Mouse (Mus musculus): ENCODE data around the gene Urb1.

Gene Urb1

GRCm38 (mm10) chr16:90822284-90822935, 12.2 kb upstream of the Urb1 start:
- DNase-seq: no peak

GRCm38 (mm10) chr16:90821046-90821697, 11.0 kb upstream of the Urb1 start:
- no peak for DNase-seq

- DNase-seq: no peak
Measured at GRCm38 (mm10) chr16:90820326-90820725, 10.1 kb upstream of the Urb1 start.

GRCm38 (mm10) chr16:90812086-90812485, 1.9 kb upstream of the Urb1 start:
- no peak for DNase-seq

- DNase-seq: no peak
Measured at GRCm38 (mm10) chr16:90810716-90811256, 573 bp upstream of the Urb1 start.

GRCm38 (mm10) chr16:90804466-90804865, 5.7 kb downstream of the Urb1 start:
- no peak for DNase-seq

GRCm38 (mm10) chr16:90801928-90802327, 8.3 kb downstream of the Urb1 start:
- no peak for DNase-seq

- DNase-seq: no peak
Measured at GRCm38 (mm10) chr16:90801251-90801650, 9.0 kb downstream of the Urb1 start.

GRCm38 (mm10) chr16:90799840-90800239, 10.4 kb downstream of the Urb1 start:
- DNase-seq: no peak

- no peak for DNase-seq
Measured at GRCm38 (mm10) chr16:90798848-90799247, 11.4 kb downstream of the Urb1 start.

GRCm38 (mm10) chr16:90798446-90798845, 11.8 kb downstream of the Urb1 start:
- DNase-seq: no peak

- DNase-seq: no peak
Measured at GRCm38 (mm10) chr16:90794708-90795107, 15.5 kb downstream of the Urb1 start.

- no peak for DNase-seq
Measured at GRCm38 (mm10) chr16:90792500-90792899, 17.7 kb downstream of the Urb1 start.

GRCm38 (mm10) chr16:90792066-90792465, 18.1 kb downstream of the Urb1 start:
- no peak for DNase-seq

- DNase-seq: no peak
Measured at GRCm38 (mm10) chr16:90790946-90791345, 19.3 kb downstream of the Urb1 start.

- no peak for DNase-seq
Measured at GRCm38 (mm10) chr16:90788580-90788979, 21.6 kb downstream of the Urb1 start.

GRCm38 (mm10) chr16:90785257-90785656, 25.0 kb downstream of the Urb1 start:
- DNase-seq: no peak

- no peak for DNase-seq
Measured at GRCm38 (mm10) chr16:90783302-90783701, 26.9 kb downstream of the Urb1 start.

GRCm38 (mm10) chr16:90779783-90780182, 30.4 kb downstream of the Urb1 start:
- no peak for DNase-seq

GRCm38 (mm10) chr16:90775946-90776520, 34.2 kb downstream of the Urb1 start:
- DNase-seq: no peak

- DNase-seq: no peak
Measured at GRCm38 (mm10) chr16:90774646-90775045, 35.6 kb downstream of the Urb1 start.

- no peak for DNase-seq
Measured at GRCm38 (mm10) chr16:90774216-90774615, 36.0 kb downstream of the Urb1 start.

- no peak for DNase-seq
Measured at GRCm38 (mm10) chr16:90766919-90767454, 43.2 kb downstream of the Urb1 start.

Measured in right cerebral cortex, postnatal 25 days (tissue).